Mouse (Mus musculus): ENCODE measurements around the gene Krba1.

DNA sequence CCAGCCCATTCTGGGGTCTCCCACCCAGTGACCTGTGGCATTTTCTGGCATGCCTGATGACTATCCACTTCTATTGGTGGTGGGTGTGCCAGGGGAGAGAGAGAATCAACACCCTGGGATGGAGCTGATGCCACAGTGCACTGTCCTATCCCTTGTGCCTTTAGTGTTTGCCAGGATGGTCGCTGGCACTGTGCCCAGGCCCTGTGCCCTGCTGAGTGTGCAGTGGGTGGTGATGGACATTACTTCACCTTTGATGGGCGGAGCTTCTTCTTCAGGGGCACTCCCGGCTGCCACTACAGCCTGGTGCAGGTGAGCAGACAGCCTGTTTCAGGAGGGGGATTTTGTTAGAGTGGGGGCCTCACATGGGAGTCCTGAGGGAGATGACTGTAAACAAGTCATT is 57.4 kb downstream of the Krba1 start:
- no peak for TF ChIP-seq USF1 (IDR thresholded peaks at IDR 0.05; ENCODE audit: low read depth)
- TF ChIP-seq CTCF (IDR thresholded peaks at IDR 0.05; ENCODE audit: control insufficient read depth, insufficient read depth, insufficient read length) = no peak
